Comparison of ENCODE assay signal across 7 mouse cellular contexts in the genomic region with DNA sequence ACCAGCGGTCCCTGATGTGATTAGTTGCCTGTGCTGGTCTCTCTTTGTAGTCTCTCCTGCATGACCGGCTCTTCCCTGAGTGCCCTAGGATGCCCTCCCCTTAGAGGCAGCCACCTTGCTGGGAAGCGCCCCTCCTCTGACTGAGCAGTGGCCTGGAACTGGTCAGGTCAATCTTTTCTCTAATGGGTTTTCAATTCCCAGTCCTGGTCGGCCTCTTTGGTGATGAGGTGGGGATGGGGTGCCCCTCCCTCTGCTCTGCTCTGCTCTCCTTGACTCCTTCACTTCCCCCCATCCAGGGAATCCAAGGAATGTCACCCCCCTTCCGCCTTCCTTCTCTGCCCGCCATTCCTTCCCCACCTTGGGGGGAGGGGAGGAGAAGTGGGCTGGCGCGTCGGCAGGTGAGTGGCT. TPM values are rescaled to one million over a fixed set of nuclear protein-coding genes. Genes with fewer than 3 reads are reported as not detected.
DNase-seq lines count a peak whose midpoint lies in the region; ATAC-seq and TF ChIP-seq lines count a peak whose summit lies in the region.

Bcam (minus strand) TSS at position 33 of the 408 bp plus-strand sequence.

- H3K4me3 ChIP-seq in heart, adult 2 months = peak within 1 kb of the TSS; percentile 93
- peak within 1 kb of the TSS; percentile 76 for H3K4me3 ChIP-seq in kidney, embryonic 16.5 days (ENCODE audit: low read length)

- no peak for TF ChIP-seq POLR2A in brain, embryonic 14.5 days (IDR thresholded peaks at IDR 0.05; ENCODE audit: borderline replicate concordance, extremely low read depth, insufficient read depth, insufficient read length, poor library complexity, severe bottlenecking)
- TF ChIP-seq POLR2A in heart, adult 2 months (IDR thresholded peaks at IDR 0.05; ENCODE audit: insufficient read depth, low read depth, low read length) = no peak

- H3K79me2 ChIP-seq in heart, adult 2 months (replicated peaks; ENCODE audit: control insufficient read depth, insufficient read depth, low read length) = no peaks in the 10 kb centered on the region; the same call in 1 of the 2 replicates

- POLR2A ChIA-PET in Patski (lab: Charles Lee) = no interaction called here

- CTCF ChIA-PET in Patski (lab: Charles Lee) = interaction anchor here (1.5 kb wide), 1 partner anchor 77 kb away, joined by 5 read pairs; no protein-coding TSS in a partner anchor

- ATAC-seq in Patski = peak; percentile 24
- peak; percentile 90 for ATAC-seq in kidney, embryonic 16.5 days (ENCODE audit: low FRiP score, low TSS enrichment)
- no peak for ATAC-seq in monocyte, adult 5-6 weeks (replicated peaks; ENCODE audit: insufficient number of reproducible peaks, low FRiP score, low TSS enrichment, poor library complexity, severe bottlenecking)

- H3K9ac ChIP-seq in heart, adult 2 months (ENCODE audit: low read depth, low read length) = peak within 1 kb of the TSS; percentile 91
- peak within 1 kb of the TSS; percentile 90 for H3K9ac ChIP-seq in kidney, embryonic 16.5 days (replicated peaks; ENCODE audit: low read length)

- intact Hi-C loops in heart, adult 2 months (cut with DNase I) = no loop called here

- DNase-seq in Patski (ENCODE audit: low read depth, low spot score) = no peak
- no peak for DNase-seq in brain, embryonic 14.5 days (ENCODE audit: low read depth)
- DNase-seq in heart, adult 2 months = peak in 1 of 2 experiments; percentile 28
- peak; percentile 78 for DNase-seq in lung, postnatal 10 days
- no peak for DNase-seq in frontal cortex, postnatal 10 days (ENCODE audit: low spot score in 2 of 2)

- H3K27ac ChIP-seq in heart, adult 2 months = peak within 1 kb of the TSS; percentile 96
- H3K27ac ChIP-seq in kidney, embryonic 16.5 days (ENCODE audit: low read length) = peak within 1 kb of the TSS; percentile 96

- in situ Hi-C loops in Patski (cut with MboI; ENCODE audit: low pct_unique_long_range_greater_than_20kb) = no loop called here

- H3K4me1 ChIP-seq in heart, adult 2 months (ENCODE audit: control insufficient read depth, insufficient read depth, low read length) = peaks cover 7% of the 10 kb centered on the region
- H3K4me1 ChIP-seq in kidney, embryonic 16.5 days (ENCODE audit: insufficient read depth, low read length) = peaks cover 39% of the 10 kb centered on the region

- H3K27me3 ChIP-seq in Patski = no peaks in the 10 kb centered on the region
- H3K27me3 ChIP-seq in heart, adult 2 months (ENCODE audit: control insufficient read depth, insufficient read depth, low read length) = no peaks in the 10 kb centered on the region
- no peaks in the 10 kb centered on the region for H3K27me3 ChIP-seq in kidney, embryonic 16.5 days (ENCODE audit: insufficient read depth, low read length)

- no peak for TF ChIP-seq CTCF in Patski (IDR thresholded peaks at IDR 0.05)
- TF ChIP-seq CTCF in brain, embryonic 14.5 days (IDR thresholded peaks at IDR 0.05; ENCODE audit: borderline replicate concordance, extremely low read depth, insufficient read depth, insufficient read length) = no peak
- no peak for TF ChIP-seq CTCF in heart, adult 2 months (IDR thresholded peaks at IDR 0.05)

- peak within 1 kb of the TSS; percentile 92 for H3K4me2 ChIP-seq in kidney, embryonic 16.5 days (replicated peaks; ENCODE audit: low read depth, low read length)

- TF ChIP-seq EP300 in heart, adult 2 months (IDR thresholded peaks at IDR 0.05; ENCODE audit: insufficient read depth, low read depth, low read length) = no peak

- H3K9me3 ChIP-seq in kidney, embryonic 16.5 days (ENCODE audit: low read length) = no peaks in the 10 kb centered on the region

- WGBS in heart, adult 2 months = 24% methylated on average over 9 of the region's 9 CpGs
- 2% methylated on average over 9 of the region's 9 CpGs for WGBS in kidney, embryonic 16.5 days

- no peaks in the 10 kb centered on the region; the same call in 1 of the 2 replicates for H3K36me3 ChIP-seq in heart, adult 2 months (ENCODE audit: control insufficient read depth, insufficient read depth, low read length)
- H3K36me3 ChIP-seq in kidney, embryonic 16.5 days (ENCODE audit: insufficient read depth, low read length) = peaks cover 13% of the 10 kb centered on the region

RNA-seq across cellular contexts. Expression of gene Bcam, which starts in this region (rescaled TPM):
- 70.3 TPM for polyA plus RNA-seq in Patski (2021)
- 13.8 and 19.5 TPM in 2 replicates for polyA plus RNA-seq in brain, embryonic 14.5 days (2012; rRNA removed)
- total RNA-seq in heart, adult 2 months (2021) = 100 to 1,000 TPM; 190 to 214 TPM
- polyA plus RNA-seq in heart, adult 2 months (2012; rRNA removed) = 240 and 262 TPM in 2 replicates
- polyA plus RNA-seq in kidney, embryonic 16.5 days (2015; fragmentation: Nextera tagmentation; extraction: Ambion mirVana) = 280 and 309 TPM in 2 replicates
- not detected in 3 replicates for total RNA-seq in monocyte, adult 5-6 weeks (2017)

Comparison
In these comparisons a context has a peak if more than half of its experiments do, and no peak if none do; other contexts are left out.
1. RNA of gene Bcam (total RNA-seq): 190 to 214 TPM in heart, adult 2 months; not detected in monocyte, adult 5-6 weeks; every median in the first group is over 100 times any median in the second.